Mouse (Mus musculus) lung, embryonic 14.5 days (tissue): Measurements from ENCODE around the gene Uqcrh. TPM values are rescaled to one million over a fixed set of nuclear protein-coding genes. Genes with fewer than 3 reads are reported as not detected.
A peak's percentile ranks its signal among the peaks of the same experiment; 100 is the strongest.

Source experiments
- ATAC-seq: fragments of 200-750 bp; cut with Nextera tagmentation; 2 replicates; pipeline ENCODE4 v1.8.0; 2017; ENCODE audit warnings: mild to moderate bottlenecking, moderate TSS enrichment, moderate library complexity; ENCODE audit not compliant: insufficient read depth
- DNase-seq: peaks from one replicate; pipeline ENCODE4 v3.0.0-alpha.2; 2015
- H3K27ac ChIP-seq: fragments of 300-500 bp; sonication (generic); 2 replicates; pipeline ENCODE4 v1.5.1; 2014; ENCODE audit warnings: low read depth, mild to moderate bottlenecking, moderate library complexity
- H3K27me3 ChIP-seq: fragments of 300-500 bp; sonication (generic); 2 replicates; pipeline ENCODE4 v1.6.1; 2014; ENCODE audit warnings: low read length, control low read depth; ENCODE audit not compliant: insufficient read depth
- H3K36me3 ChIP-seq: fragments of 300-500 bp; sonication (generic); 2 replicates; pipeline ENCODE4 v1.6.1; 2014; ENCODE audit warnings: control low read depth; ENCODE audit not compliant: insufficient read depth
- H3K4me1 ChIP-seq: fragments of 300-500 bp; sonication (generic); 2 replicates; pipeline ENCODE4 v1.6.1; 2014; ENCODE audit warnings: antibody characterized with exemption, control low read depth; ENCODE audit not compliant: insufficient read depth
- H3K4me2 ChIP-seq: fragments of 300-500 bp; sonication (generic); 2 replicates; pipeline ENCODE4 v1.6.1; 2014; ENCODE audit warnings: mild to moderate bottlenecking
- H3K4me3 ChIP-seq: fragments of 300-500 bp; sonication (generic); 2 replicates; pipeline ENCODE4 v1.5.1; 2014; ENCODE audit warnings: low read depth, low read length
- H3K9ac ChIP-seq: fragments of 300-500 bp; sonication (generic); 2 replicates; pipeline ENCODE4 v1.6.1; 2014
- H3K9me3 ChIP-seq: fragments of 300-500 bp; sonication (generic); 2 replicates; pipeline ENCODE4 v1.6.1; 2016; ENCODE audit warnings: low read depth, low read length, control low read depth
- CTCF ChIP-seq: IDR thresholded peaks from 2 replicates; pipeline ENCODE4 v1.5.1; 2016; ENCODE audit warnings: antibody characterized with exemption, low read depth
- WGBS: fragments of 180-500 bp; shearing (Covaris S2); extraction: QIAGEN DNeasy Blood & Tissue Kit; methylation state at CpG from one replicate; pipeline ENCODE4 v1.1.7; 2014; 5-methylcytosine and 5-hydroxymethylcytosine counted together
- polyA plus RNA-seq: library from polyadenylated mRNA; unstranded; fragments of >200 nt; fragmentation: Nextera tagmentation; extraction: Ambion mirVana; gene quantifications from 2 replicates; pipeline ENCODE4 v1.2.1, GENCODE M21; 2014

The Uqcrh gene
- polyA plus RNA-seq, 1 experiment from 2014 or later: 466 TPM

DNA sequence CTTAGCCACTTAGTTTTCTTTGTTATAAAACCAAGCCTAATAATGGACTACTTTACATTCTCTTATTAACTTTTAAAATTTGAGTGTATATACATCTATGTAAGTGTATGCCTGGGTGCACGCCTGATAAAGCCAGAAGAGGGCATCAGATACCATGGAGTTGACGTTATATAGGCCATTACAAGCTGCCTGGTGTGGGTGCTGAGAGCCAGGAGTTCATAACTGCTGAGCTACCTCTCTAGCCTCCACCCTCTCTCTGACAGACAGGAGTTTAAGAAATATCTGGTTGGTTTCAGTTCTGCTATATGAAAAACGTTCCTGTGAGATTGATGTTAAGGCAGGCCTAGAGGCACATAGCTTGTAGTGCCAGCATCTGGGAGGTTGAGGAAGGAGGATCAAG, 32.7 kb downstream of the Uqcrh start:
- Histone ChIP-seq H3K4me1 (no peaks in the 10 kb centered on the region), H3K4me3 (no peak overlapping the region), H3K9ac (no peak overlapping the region), H3K4me2 (no peak overlapping the region), H3K36me3 (peaks cover 36% of the 10 kb centered on the region), H3K9me3 (no peaks in the 10 kb centered on the region), H3K27ac (no peak overlapping the region), H3K27me3 (no peaks in the 10 kb centered on the region)
- ATAC-seq (no peak), DNase-seq (peak; percentile 15)
- whole genome bisulfite sequencing: 72% methylated on average over 3 of the region's 3 CpGs
- TF ChIP-seq CTCF: peak; percentile 21

DNA sequence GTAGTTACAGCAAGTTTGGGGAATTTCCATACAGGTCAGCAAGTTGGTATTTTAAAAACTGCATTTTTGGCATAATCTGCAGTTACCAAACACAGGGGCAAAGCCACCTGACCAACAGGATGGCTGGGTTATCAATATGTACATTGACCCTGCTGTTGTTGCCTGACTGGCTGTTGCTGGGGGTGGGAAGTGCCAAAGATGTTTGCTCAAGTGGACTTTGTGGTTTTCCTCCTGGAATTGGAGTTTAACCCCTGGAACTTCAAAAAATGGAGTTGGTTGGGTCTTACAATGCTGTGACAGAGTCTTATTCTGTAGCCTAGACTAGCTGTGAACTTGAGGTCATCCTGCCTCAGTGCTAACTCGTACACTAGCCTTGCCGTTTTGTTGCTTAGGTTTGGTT, 34.4 kb downstream of the Uqcrh start:
- Histone ChIP-seq H3K4me2 (no peak overlapping the region), H3K4me1 (no peaks in the 10 kb centered on the region), H3K27ac (no peak overlapping the region), H3K9ac (no peak overlapping the region), H3K27me3 (no peaks in the 10 kb centered on the region), H3K36me3 (peaks cover 38% of the 10 kb centered on the region), H3K4me3 (no peak overlapping the region), H3K9me3 (no peaks in the 10 kb centered on the region)
- WGBS: 75% methylated on average over 2 of the region's 2 CpGs
- no peak for ATAC-seq
- no peak for DNase-seq
- TF ChIP-seq CTCF: no peak

DNA sequence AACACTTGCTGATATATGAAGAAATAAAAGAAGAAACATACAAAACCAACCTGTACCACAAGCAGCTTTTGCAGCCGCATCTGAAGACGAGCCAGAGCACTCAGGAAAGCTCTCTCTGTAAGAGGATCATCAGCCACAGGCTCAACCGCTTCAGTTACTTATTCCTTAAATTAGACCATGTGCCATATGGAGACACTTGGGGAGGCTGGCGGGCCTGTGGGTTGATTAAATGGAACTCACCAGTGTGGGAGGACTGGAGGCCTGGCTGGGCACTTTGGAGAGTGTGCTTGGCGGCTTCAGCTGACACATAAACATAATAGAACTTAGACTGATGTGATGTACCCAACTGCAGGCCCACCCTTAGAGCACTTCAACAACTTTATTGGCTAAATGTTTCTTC, 41.5 kb downstream of the Uqcrh start:
- Histone ChIP-seq H3K4me2 (no peak overlapping the region), H3K27ac (no peak overlapping the region), H3K4me3 (no peak overlapping the region), H3K36me3 (peaks cover 37% of the 10 kb centered on the region), H3K27me3 (no peaks in the 10 kb centered on the region), H3K4me1 (no peaks in the 10 kb centered on the region), H3K9me3 (no peaks in the 10 kb centered on the region), H3K9ac (no peak overlapping the region)
- DNase-seq (no peak), ATAC-seq (no peak)
- WGBS: 87% methylated on average over 5 of the region's 5 CpGs
- TF ChIP-seq CTCF: no peak

DNA sequence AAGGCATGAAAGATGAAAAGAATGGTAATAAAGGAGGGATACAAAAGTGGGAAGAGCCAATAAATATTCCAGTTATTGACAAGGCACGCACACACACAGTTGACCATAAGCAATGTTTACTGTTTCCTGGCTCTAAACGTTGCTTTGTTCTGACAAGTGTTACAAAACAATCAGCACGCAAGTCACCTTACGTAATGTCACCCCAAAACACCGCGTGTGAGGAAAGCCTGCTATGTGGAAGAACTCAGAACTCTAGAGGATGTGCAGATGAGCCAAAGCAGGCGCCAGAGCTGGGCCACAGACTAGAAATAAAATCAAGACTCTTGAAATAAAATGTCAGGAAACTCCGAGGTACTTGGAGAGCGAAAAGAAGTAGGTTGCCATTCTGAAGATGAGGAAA, 42.0 kb downstream of the Uqcrh start:
- H3K27ac ChIP-seq: no peak overlapping the region
- no peak for ATAC-seq
- 88% methylated on average over 9 of the region's 9 CpGs for WGBS
- H3K9ac ChIP-seq: no peak overlapping the region
- TF ChIP-seq CTCF: no peak
- no peaks in the 10 kb centered on the region for H3K4me1 ChIP-seq
- peaks cover 36% of the 10 kb centered on the region for H3K36me3 ChIP-seq
- no peak for DNase-seq
- H3K27me3 ChIP-seq: no peaks in the 10 kb centered on the region
- no peaks in the 10 kb centered on the region for H3K9me3 ChIP-seq
- H3K4me3 ChIP-seq: no peak overlapping the region
- no peak overlapping the region for H3K4me2 ChIP-seq

DNA sequence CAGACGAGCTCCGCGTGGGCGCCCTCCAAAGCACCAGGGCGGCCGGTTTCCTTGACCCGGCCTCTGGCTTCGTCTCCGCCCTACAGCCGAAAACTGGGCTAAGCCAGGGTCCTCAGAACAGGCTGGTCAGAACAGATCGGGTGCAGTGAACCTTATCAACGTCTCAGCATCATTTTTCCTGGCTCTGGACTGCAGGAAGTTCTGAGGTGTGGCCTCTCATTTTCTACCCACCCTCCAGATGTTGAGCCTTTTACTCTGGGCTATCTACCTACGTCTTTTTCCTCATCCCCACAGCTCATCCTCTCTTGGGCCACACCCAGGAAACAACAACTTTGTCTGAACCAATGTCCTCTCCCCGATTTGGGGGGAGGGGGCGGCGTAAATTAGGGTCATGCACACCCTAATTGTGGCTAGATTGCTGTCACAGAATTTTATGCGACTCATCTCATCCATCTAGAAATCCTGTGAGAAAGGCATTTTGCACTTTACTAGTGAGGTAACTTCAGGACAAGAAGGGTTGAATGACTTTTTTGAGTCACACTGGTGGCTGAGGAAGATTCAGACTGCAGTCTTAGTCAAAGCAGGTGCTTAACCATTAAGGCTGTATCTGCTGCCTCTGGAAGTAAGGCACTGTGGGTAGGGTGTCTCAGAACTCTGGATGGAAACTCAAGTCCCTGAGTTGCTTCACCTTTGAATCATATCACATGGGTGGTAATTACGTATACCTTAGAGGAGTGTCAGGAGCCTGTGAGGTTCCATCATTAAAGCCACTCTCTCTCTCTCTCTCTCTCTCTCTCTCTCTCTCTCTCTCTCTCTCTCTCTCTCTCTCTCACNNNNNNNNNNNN, 56.7 kb downstream of the Uqcrh start, which contains the start of gene Faah:
TSS of gene Faah (minus strand) at position 25 of the 845 bp plus-strand sequence.
- WGBS: 7% methylated on average over 18 of the region's 18 CpGs
- ATAC-seq (peak; percentile 79), DNase-seq (no peak)
- Histone ChIP-seq H3K36me3 (no peaks in the 10 kb centered on the region), H3K27me3 (peaks cover 51% of the 10 kb centered on the region), H3K9me3 (no peaks in the 10 kb centered on the region), H3K4me2 (peak within 1 kb of the TSS; percentile 87), H3K4me3 (peak within 1 kb of the TSS; percentile 59), H3K4me1 (no peaks in the 10 kb centered on the region), H3K9ac (peak within 1 kb of the TSS; percentile 57), H3K27ac (no peak within 1 kb of the TSS)
- no peak for TF ChIP-seq CTCF

DNA sequence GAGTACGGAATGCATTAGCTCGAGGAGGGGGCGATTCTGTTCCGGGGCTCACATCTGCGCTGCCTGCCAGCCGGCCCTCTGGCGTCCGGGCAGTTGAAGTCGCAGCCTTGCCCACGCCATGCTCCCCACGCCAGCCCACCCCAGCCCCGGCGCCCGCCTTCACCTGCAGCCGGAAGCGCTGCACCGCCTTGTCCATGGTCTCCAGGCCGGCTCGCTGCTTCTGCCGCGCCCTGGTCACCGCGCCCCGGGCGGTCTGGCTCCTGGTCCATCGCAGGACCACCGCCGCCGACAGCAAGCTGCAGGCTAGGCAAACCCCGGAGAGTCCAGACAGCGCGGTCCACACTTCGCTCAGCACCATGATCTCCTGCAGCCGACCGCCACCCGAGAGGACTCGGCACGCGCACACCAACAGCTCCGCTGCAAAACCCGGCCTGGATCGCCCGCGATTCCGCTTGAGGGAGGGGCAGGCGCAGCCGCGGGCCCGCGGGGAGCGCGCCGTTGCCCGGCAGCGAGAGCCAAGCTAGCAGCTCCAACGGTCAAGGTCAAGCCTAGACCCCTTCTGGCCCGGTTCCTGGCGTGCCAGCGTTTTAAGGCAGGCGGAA, 57.5 kb downstream of the Uqcrh start:
- 0 out of 2 replicates have a peak, but pooled peaks have one; percentile 4 for TF ChIP-seq CTCF
- Histone ChIP-seq H3K4me2 (peak overlapping the region; percentile 87), H3K9me3 (no peaks in the 10 kb centered on the region), H3K27ac (no peak overlapping the region), H3K9ac (peak overlapping the region; percentile 57), H3K36me3 (no peaks in the 10 kb centered on the region), H3K27me3 (peaks cover 51% of the 10 kb centered on the region), H3K4me1 (no peaks in the 10 kb centered on the region), H3K4me3 (peak overlapping the region; percentile 59)
- DNase-seq (peak; percentile 83), ATAC-seq (peak; percentile 90)
- WGBS: under 1% methylated on average over 60 of the region's 60 CpGs

Other genes starting within 250 kb of the Uqcrh start
- gene Mob3c, start 247.0 kb downstream of the Uqcrh start, polyA plus RNA-seq: 9.6 and 11.5 TPM in 2 replicates
- 19.4 and 19.8 TPM in 2 replicates for gene Mknk1, start 235.9 kb downstream of the Uqcrh start, polyA plus RNA-seq
- not detected in 2 replicates for gene Kncn, start 190.7 kb downstream of the Uqcrh start, polyA plus RNA-seq
- gene 6430628N08Rik, start 184.4 kb downstream of the Uqcrh start, polyA plus RNA-seq: not detected in 2 replicates
- not detected in 2 replicates for gene Dmbx1, start 135.1 kb downstream of the Uqcrh start, polyA plus RNA-seq
- 6.3 and 8.0 TPM in 2 replicates for gene Faah, start 57.1 kb downstream of the Uqcrh start, polyA plus RNA-seq
- gene Nsun4, start 21.2 kb downstream of the Uqcrh start, polyA plus RNA-seq: 21.9 and 24.5 TPM in 2 replicates
- gene Lrrc41, start 198 bp upstream of the Uqcrh start, polyA plus RNA-seq: 77.2 and 82.6 TPM in 2 replicates
- gene Rad54l, start 48.6 kb upstream of the Uqcrh start, polyA plus RNA-seq: 35.9 and 43.2 TPM in 2 replicates
- 63.3 and 66.5 TPM in 2 replicates for gene Pomgnt1, start 48.8 kb upstream of the Uqcrh start, polyA plus RNA-seq
- 2.5 and 3.4 TPM in 2 replicates for gene Lurap1, start 76.3 kb upstream of the Uqcrh start, polyA plus RNA-seq
- 7.0 and 7.5 TPM in 2 replicates for gene Tspan1, start 92.5 kb upstream of the Uqcrh start, polyA plus RNA-seq
- gene 1700042G07Rik, start 98.3 kb upstream of the Uqcrh start, polyA plus RNA-seq: not detected in 2 replicates
- not detected in 2 replicates for gene Gm49337, start 98.3 kb upstream of the Uqcrh start, polyA plus RNA-seq
- gene Pik3r3, start 146.5 kb upstream of the Uqcrh start, polyA plus RNA-seq: 26.4 and 28.7 TPM in 2 replicates